Mouse (Mus musculus) forebrain, embryonic 11.5 days (tissue): ENCODE results near the gene Tnfrsf13c. TPM values are rescaled to one million over a fixed set of nuclear protein-coding genes. Genes with fewer than 3 reads are reported as not detected.

ENCODE experiments used
- ATAC-seq: fragments of 200-750 bp; cut with Nextera tagmentation; replicated peaks from 2 replicates; pipeline ENCODE4 v1.8.0; 2017; ENCODE audit warnings: moderate TSS enrichment; ENCODE audit not compliant: low FRiP score
- DNase-seq: peaks from one replicate; pipeline ENCODE4 v3.0.0-alpha.2; 2017; ENCODE audit warnings: low spot score
- H3K27ac ChIP-seq: fragments of 300-500 bp; sonication (generic); 2 replicates; pipeline ENCODE4 v1.5.1; 2014; ENCODE audit warnings: low read depth, low read length
- H3K27me3 ChIP-seq: fragments of 300-500 bp; sonication (generic); 2 replicates; pipeline ENCODE4 v1.6.1; 2014; ENCODE audit warnings: mild to moderate bottlenecking, low read length, mixed read lengths; ENCODE audit not compliant: control insufficient read depth, insufficient read depth
- H3K36me3 ChIP-seq: fragments of 300-500 bp; sonication (generic); 2 replicates; pipeline ENCODE4 v1.6.1; 2014; ENCODE audit warnings: mild to moderate bottlenecking, low read length, moderate library complexity, mixed read lengths; ENCODE audit not compliant: control insufficient read depth, insufficient read depth
- H3K4me1 ChIP-seq: fragments of 300-500 bp; sonication (generic); replicated peaks from 2 replicates; pipeline ENCODE4 v1.6.1; 2014; ENCODE audit warnings: low read length, mixed read lengths; ENCODE audit not compliant: control insufficient read depth, insufficient read depth
- H3K4me2 ChIP-seq: fragments of 300-500 bp; sonication (generic); 2 replicates; pipeline ENCODE4 v1.6.1; 2014; ENCODE audit warnings: low read depth, mild to moderate bottlenecking, low read length, moderate library complexity, mixed read lengths; ENCODE audit not compliant: severe bottlenecking
- H3K4me3 ChIP-seq: fragments of 300-500 bp; sonication (generic); 2 replicates; pipeline ENCODE4 v1.5.1; 2014; ENCODE audit warnings: low read depth, low read length
- H3K9ac ChIP-seq: fragments of 300-500 bp; sonication (generic); 2 replicates; pipeline ENCODE4 v1.6.1; 2014; ENCODE audit warnings: low read length
- H3K9me3 ChIP-seq: fragments of 300-500 bp; sonication (generic); 2 replicates; pipeline ENCODE4 v1.6.1; 2016; ENCODE audit warnings: low read length, mixed read lengths; ENCODE audit not compliant: control insufficient read depth
- WGBS: fragments of 180-500 bp; shearing (Covaris S2); extraction: QIAGEN DNeasy Blood & Tissue Kit; methylation state at CpG from one replicate; pipeline ENCODE4 v1.1.7; 2014; 5-methylcytosine and 5-hydroxymethylcytosine counted together
- polyA plus RNA-seq: library from polyadenylated mRNA; unstranded; fragments of >200 nt; fragmentation: Nextera tagmentation; extraction: Ambion mirVana; gene quantifications from 2 replicates; pipeline ENCODE4 v1.2.1, GENCODE M21; 2014

Gene Tnfrsf13c
- polyA plus RNA-seq, 1 experiment from 2014 or later: 0.35 TPM

DNA sequence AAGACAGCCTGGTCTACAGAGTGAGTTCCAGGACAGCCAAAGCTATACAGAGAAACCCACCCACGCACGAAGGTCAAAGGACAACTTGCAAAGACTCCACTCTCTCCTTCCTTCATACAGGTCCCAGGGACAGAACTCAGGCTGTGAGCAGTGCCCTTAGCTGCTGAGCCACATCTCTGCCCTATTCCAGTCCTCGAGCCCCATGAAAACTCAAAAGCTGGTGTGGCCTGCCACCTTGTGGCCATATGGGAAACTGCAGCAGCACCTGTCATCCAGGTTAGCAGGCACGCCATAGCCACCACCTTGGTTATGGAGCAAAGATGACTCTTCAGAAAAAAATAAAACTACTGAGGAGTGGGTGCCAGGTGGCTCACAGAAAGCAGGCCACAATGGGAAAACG, 12.4 kb upstream of the Tnfrsf13c start:
- DNase-seq (peak; percentile 88), ATAC-seq (peak; percentile 76)
- Histone ChIP-seq H3K27me3 (no peaks in the 10 kb centered on the region), H3K4me1 (no peaks in the 10 kb centered on the region), H3K9ac (no peak overlapping the region), H3K4me3 (no peak overlapping the region), H3K27ac (no peak overlapping the region), H3K36me3 (peaks cover 2% of the 10 kb centered on the region; the same call in 1 of the 2 replicates), H3K4me2 (no peak overlapping the region), H3K9me3 (no peaks in the 10 kb centered on the region)
- 16% methylated on average over 5 of the region's 5 CpGs for WGBS

GRCm38 (mm10) chr15:82235661-82236060, 11.5 kb upstream of the Tnfrsf13c start:
- H3K9ac ChIP-seq: no peak overlapping the region
- H3K27me3 ChIP-seq: no peaks in the 10 kb centered on the region
- H3K9me3 ChIP-seq: no peaks in the 10 kb centered on the region
- no peak overlapping the region for H3K4me3 ChIP-seq
- H3K27ac ChIP-seq: no peak overlapping the region
- H3K36me3 ChIP-seq: 0 out of 2 replicates have a peak, but pooled peaks cover 2% of the 10 kb centered on the region
- WGBS: 79% methylated on average over 10 of the region's 10 CpGs
- DNase-seq (no peak), ATAC-seq (peak; percentile 30; the same call in 1 of the 2 replicates)
- no peaks in the 10 kb centered on the region for H3K4me1 ChIP-seq
- no peak overlapping the region for H3K4me2 ChIP-seq

- no peak for ATAC-seq
- no peaks in the 10 kb centered on the region for H3K4me1 ChIP-seq
- H3K4me2 ChIP-seq: no peak overlapping the region
- no peaks in the 10 kb centered on the region for H3K36me3 ChIP-seq
- H3K9me3 ChIP-seq: no peaks in the 10 kb centered on the region
- no peak overlapping the region for H3K4me3 ChIP-seq
- no peak for DNase-seq
- H3K27me3 ChIP-seq: no peaks in the 10 kb centered on the region
- WGBS: 80% methylated on average over 4 of the region's 4 CpGs
- no peak overlapping the region for H3K9ac ChIP-seq
- no peak overlapping the region for H3K27ac ChIP-seq
These were observed 8.5 kb upstream of the Tnfrsf13c start for GRCm38 (mm10) chr15:82232651-82233050.

DNA sequence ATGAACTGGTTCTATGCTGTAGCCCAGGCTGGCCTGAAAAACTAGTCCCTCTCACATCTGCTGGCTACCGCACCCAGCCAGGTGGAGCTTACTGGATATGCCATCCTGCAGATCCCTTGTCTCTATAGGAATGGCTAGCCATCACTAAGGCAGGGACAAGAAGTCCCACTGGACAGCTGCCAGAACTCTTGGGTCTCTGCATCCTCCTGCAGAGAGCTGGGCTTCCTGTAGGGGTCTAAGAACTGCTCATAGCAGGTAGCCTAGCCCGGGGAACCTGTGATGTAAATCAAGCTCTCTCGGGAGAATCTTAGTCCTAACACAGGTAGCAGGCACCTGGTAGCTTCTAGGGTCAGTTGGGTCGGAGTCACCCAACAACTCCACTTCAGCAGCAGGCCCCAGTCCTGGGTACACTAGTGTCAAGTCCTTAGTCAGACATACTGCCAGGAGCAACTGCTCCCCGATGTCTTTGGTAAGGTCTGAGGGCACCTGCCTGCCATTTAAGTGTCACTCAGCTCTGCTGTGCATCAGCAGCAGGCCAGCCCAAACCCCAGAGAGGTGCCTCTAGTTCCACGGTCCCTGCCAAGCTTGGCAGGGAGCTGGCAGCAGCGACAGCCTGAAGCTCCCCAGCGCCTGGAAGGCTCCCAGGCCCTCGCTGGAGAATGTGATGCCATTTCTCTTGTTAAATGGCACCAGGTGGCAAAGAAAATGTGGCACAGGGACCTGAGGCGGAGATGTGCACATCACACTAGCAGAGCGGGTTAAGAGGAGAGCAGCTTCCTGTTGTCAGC, 7.6 kb upstream of the Tnfrsf13c start:
- ATAC-seq (no peak), DNase-seq (peak; percentile 45)
- Histone ChIP-seq H3K36me3 (no peaks in the 10 kb centered on the region), H3K9ac (no peak overlapping the region), H3K4me2 (no peak overlapping the region), H3K27me3 (no peaks in the 10 kb centered on the region), H3K4me1 (no peaks in the 10 kb centered on the region), H3K4me3 (no peak overlapping the region), H3K27ac (no peak overlapping the region), H3K9me3 (no peaks in the 10 kb centered on the region)
- 67% methylated on average over 11 of the region's 11 CpGs for whole genome bisulfite sequencing

GRCm38 (mm10) chr15:82231100-82231499, 6.9 kb upstream of the Tnfrsf13c start:
- H3K4me2 ChIP-seq: no peak overlapping the region

DNA sequence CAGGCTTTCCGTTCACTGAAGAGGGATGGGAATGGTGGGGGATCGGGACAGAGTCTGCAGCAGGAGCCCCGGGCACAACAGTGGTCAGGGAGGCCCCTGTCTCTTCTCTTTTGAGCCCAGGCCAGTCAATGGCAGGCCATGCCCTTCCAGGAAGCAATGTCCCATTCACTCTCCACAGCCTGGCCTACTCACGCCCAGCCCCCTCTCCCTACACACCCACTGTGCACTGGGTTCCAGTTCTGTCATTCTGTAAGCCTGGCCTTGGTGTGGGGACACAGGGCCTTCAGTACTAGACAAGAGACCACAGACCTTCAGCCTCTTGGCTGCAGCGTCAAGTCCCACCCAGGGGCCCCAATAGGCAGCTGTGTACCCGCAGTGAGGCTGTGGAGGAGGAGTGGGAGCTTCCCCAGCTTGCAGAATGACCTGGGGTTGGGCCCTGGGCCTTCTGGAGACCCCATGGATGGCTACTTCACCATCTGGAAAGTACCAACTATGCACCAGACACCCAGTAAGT, 6.0 kb upstream of the Tnfrsf13c start:
- H3K9me3 ChIP-seq: no peaks in the 10 kb centered on the region
- H3K9ac ChIP-seq: no peak overlapping the region
- no peak overlapping the region for H3K4me2 ChIP-seq
- no peak overlapping the region for H3K27ac ChIP-seq
- no peak overlapping the region for H3K4me3 ChIP-seq
- ATAC-seq (no peak), DNase-seq (peak; percentile 49)
- no peaks in the 10 kb centered on the region for H3K27me3 ChIP-seq
- H3K4me1 ChIP-seq: no peaks in the 10 kb centered on the region
- 62% methylated on average over 6 of the region's 6 CpGs for WGBS
- no peaks in the 10 kb centered on the region for H3K36me3 ChIP-seq

More at GRCm38 (mm10) chr15:82231100-82231499, 6.9 kb upstream of the Tnfrsf13c start:
- Histone ChIP-seq H3K9ac (no peak overlapping the region), H3K9me3 (no peaks in the 10 kb centered on the region), H3K27ac (no peak overlapping the region), H3K4me1 (no peaks in the 10 kb centered on the region), H3K36me3 (no peaks in the 10 kb centered on the region), H3K27me3 (no peaks in the 10 kb centered on the region), H3K4me3 (no peak overlapping the region)
- 82% methylated on average over 4 of the region's 4 CpGs for WGBS
- ATAC-seq (no peak), DNase-seq (no peak)

DNA sequence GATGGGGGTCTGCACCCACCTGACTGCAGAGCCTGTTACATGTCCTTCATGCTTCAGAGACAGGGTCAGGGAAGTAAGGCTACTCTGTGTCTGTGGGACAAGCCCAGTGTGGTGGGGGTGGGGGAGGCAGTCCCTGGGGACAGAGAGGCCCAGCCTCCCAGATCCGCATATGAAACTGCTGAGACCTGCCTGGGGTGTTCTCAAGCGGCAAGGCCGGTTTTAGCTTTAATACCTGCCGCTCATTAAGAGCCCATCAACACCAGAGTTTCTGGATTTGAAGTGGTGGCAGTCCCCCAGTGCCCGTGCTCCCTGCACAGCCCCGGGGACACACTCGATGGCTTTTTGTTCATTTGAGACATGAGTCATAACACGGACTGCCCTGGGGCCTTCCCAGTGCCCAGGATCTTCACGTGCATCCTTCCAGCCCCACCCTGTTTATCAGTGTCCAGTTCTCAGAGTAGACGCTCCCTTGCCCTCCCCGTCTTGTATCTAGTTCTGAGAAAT, 5.4 kb upstream of the Tnfrsf13c start:
- no peak overlapping the region for H3K27ac ChIP-seq
- no peak for DNase-seq
- WGBS: 36% methylated on average over 11 of the region's 11 CpGs
- H3K36me3 ChIP-seq: no peaks in the 10 kb centered on the region
- H3K27me3 ChIP-seq: peaks cover 4% of the 10 kb centered on the region
- no peak for ATAC-seq
- no peaks in the 10 kb centered on the region; the same call in 1 of the 2 replicates for H3K4me1 ChIP-seq
- no peak overlapping the region for H3K9ac ChIP-seq
- no peak overlapping the region for H3K4me3 ChIP-seq
- H3K4me2 ChIP-seq: no peak overlapping the region
- no peaks in the 10 kb centered on the region for H3K9me3 ChIP-seq

DNA sequence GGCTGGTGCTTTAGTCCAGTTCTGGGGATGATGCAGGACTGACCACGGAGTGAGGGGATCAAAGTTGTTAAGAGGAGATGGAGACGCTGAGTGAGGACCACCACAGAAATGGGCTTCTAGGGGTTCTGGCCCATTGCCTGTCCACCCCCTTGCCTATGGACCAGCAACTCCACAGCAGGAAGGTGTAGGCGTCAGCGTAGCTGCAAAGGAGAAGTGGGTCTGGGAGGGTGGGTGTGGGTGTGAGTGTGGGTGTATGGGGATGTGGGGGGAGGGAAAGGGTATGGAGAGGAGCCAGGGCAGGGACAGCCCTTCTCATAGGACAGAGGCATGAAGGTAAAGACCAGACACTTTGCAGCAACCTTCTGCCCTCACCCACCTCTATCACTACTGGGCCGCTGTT, 1.6 kb upstream of the Tnfrsf13c start:
- WGBS: 91% methylated on average over 5 of the region's 5 CpGs
- no peaks in the 10 kb centered on the region for H3K36me3 ChIP-seq
- no peaks in the 10 kb centered on the region for H3K9me3 ChIP-seq
- DNase-seq (no peak), ATAC-seq (no peak)
- no peak overlapping the region for H3K9ac ChIP-seq
- no peak overlapping the region for H3K27ac ChIP-seq
- peaks cover 12% of the 10 kb centered on the region for H3K27me3 ChIP-seq
- peaks cover 5% of the 10 kb centered on the region for H3K4me1 ChIP-seq
- H3K4me2 ChIP-seq: no peak overlapping the region
- H3K4me3 ChIP-seq: no peak overlapping the region
